Mouse (Mus musculus): ENCODE data around the gene Mzf1. TPM values are rescaled to one million over a fixed set of nuclear protein-coding genes. Genes with fewer than 3 reads are reported as not detected.

Gene Mzf1
- total and polyA plus RNA-seq, 3 experiments, result 0.77 to 2.4 TPM; not detected in 1

- peaks cover 25% of the 10 kb centered on the region for H3K79me2 ChIP-seq (ENCODE audit: control insufficient read depth, insufficient read depth, low read length, poor library complexity)
- peaks cover 0 to 14% of the 10 kb centered on the region in 2 experiments; a peak in 2 of 4 replicates for H3K36me3 ChIP-seq (ENCODE audit: control insufficient read depth in 1 of 2, insufficient read depth in 2 of 2, low read length in 2 of 2)
- peaks cover 5 to 24% of the 10 kb centered on the region in 2 experiments; a peak in 3 of 4 replicates for H3K4me1 ChIP-seq (ENCODE audit: control insufficient read depth in 1 of 2, insufficient read depth in 2 of 2, low read length in 2 of 2)
- TF ChIP-seq E2F4 (IDR thresholded peaks at IDR 0.05; ENCODE audit: borderline replicate concordance, low read depth, low read length) (no peak), MAZ (IDR thresholded peaks at IDR 0.05; ENCODE audit: low read depth, low read length) (peak; percentile 73; the same call in 1 of the 2 replicates), CTCF (IDR thresholded peaks at IDR 0.05 in 2 of 3, conservative IDR thresholded peaks at IDR 0.05 in 1 of 3; ENCODE audit: control insufficient read depth in 1 of 3, insufficient read depth in 1 of 3, low read depth in 2 of 3, low read length in 3 of 3, poor library complexity in 1 of 3, severe bottlenecking in 1 of 3) (no peak), RCOR1 (IDR thresholded peaks at IDR 0.05; ENCODE audit: low read depth, low read length) (no peak), NELFE (IDR thresholded peaks at IDR 0.05; ENCODE audit: low read depth, low read length) (peak; percentile 90), USF2 (IDR thresholded peaks at IDR 0.05; ENCODE audit: borderline replicate concordance in 1 of 2, insufficient read depth in 1 of 2, low read depth in 1 of 2, low read length in 2 of 2) (no peak), ZNF384 (IDR thresholded peaks at IDR 0.05; ENCODE audit: low read depth, low read length) (no peak), GABPA (IDR thresholded peaks at IDR 0.05; ENCODE audit: low read depth, low read length) (no peak), RAD21 (IDR thresholded peaks at IDR 0.05; ENCODE audit: low read depth, low read length) (no peak), TBP (IDR thresholded peaks at IDR 0.05; ENCODE audit: low read depth, low read length) (peak; percentile 58), MYB (IDR thresholded peaks at IDR 0.05; ENCODE audit: low read depth, low read length) (no peak), CHD1 (IDR thresholded peaks at IDR 0.05; ENCODE audit: low read depth, low read length) (no peak), POLR2A (IDR thresholded peaks at IDR 0.05; ENCODE audit: control insufficient read depth in 1 of 2, insufficient read depth in 1 of 2, low read depth in 1 of 2, low read length in 2 of 2, poor library complexity in 1 of 2) (peak; percentile 88 to 93), ZMIZ1 (IDR thresholded peaks at IDR 0.05; ENCODE audit: low read depth, low read length) (peak; percentile 80), BHLHE40 (IDR thresholded peaks at IDR 0.05; ENCODE audit: borderline replicate concordance, low read depth, low read length) (no peak), MAX (IDR thresholded peaks at IDR 0.05; ENCODE audit: low read length) (peak; percentile 67; the same call in 1 of the 2 replicates), ETS1 (IDR thresholded peaks at IDR 0.05; ENCODE audit: low read depth, low read length) (peak; percentile 34; the same call in 1 of the 2 replicates), NRF1 (IDR thresholded peaks at IDR 0.05; ENCODE audit: insufficient read depth, low read depth, low read length, poor library complexity, severe bottlenecking) (peak; percentile 97), EP300 (IDR thresholded peaks at IDR 0.05; ENCODE audit: low read depth in 1 of 2, low read length in 2 of 2) (no peak), GATA1 (IDR thresholded peaks at IDR 0.05; ENCODE audit: low read depth, low read length) (no peak), MAFK (IDR thresholded peaks at IDR 0.05; ENCODE audit: borderline replicate concordance, low read depth, low read length) (no peak), ZC3H11A (IDR thresholded peaks at IDR 0.05; ENCODE audit: low read depth, low read length) (no peak), ZKSCAN1 (IDR thresholded peaks at IDR 0.05; ENCODE audit: low read depth, low read length) (no peak), MXI1 (IDR thresholded peaks at IDR 0.05; ENCODE audit: low read depth, low read length) (peak; percentile 70; the same call in 1 of the 2 replicates), POLR2AphosphoS5 (IDR thresholded peaks at IDR 0.05; ENCODE audit: borderline replicate concordance, low read depth, low read length) (no peak), SMC3 (IDR thresholded peaks at IDR 0.05; ENCODE audit: low read depth, low read length) (no peak), MYC (IDR thresholded peaks at IDR 0.05; ENCODE audit: low read depth, low read length) (0 out of 2 replicates have a peak, but pooled peaks have one; percentile 20), POLR2AphosphoS2 (IDR thresholded peaks at IDR 0.05; ENCODE audit: low read length) (peak; percentile 88), TAL1 (IDR thresholded peaks at IDR 0.05; ENCODE audit: low read length) (no peak), SIN3A (IDR thresholded peaks at IDR 0.05; ENCODE audit: low read length) (peak; percentile 75), JUND (IDR thresholded peaks at IDR 0.05; ENCODE audit: low read depth, low read length) (no peak), UBTF (IDR thresholded peaks at IDR 0.05; ENCODE audit: borderline replicate concordance, insufficient read depth, low read depth, low read length) (0 out of 2 replicates have a peak, but pooled peaks have one; percentile 30), KAT2A (conservative IDR thresholded peaks at IDR 0.05; ENCODE audit: low read depth, low read length) (peak; percentile 60), MEF2A (IDR thresholded peaks at IDR 0.05; ENCODE audit: extremely low read depth, insufficient replicate concordance, low read depth, low read length, poor library complexity, severe bottlenecking) (no peak), CHD2 (IDR thresholded peaks at IDR 0.05; ENCODE audit: low read length) (no peak), USF1 (IDR thresholded peaks at IDR 0.05; ENCODE audit: low read depth, low read length) (no peak)
Measured at GRCm38 (mm10) chr7:13037901-13038555, 16.5 kb downstream of the Mzf1 start, which contains the start of gene Ube2m. Ube2m (minus strand) TSS chr7:13038275.

More at GRCm38 (mm10) chr7:13037901-13038555, 16.5 kb downstream of the Mzf1 start, which contains the start of gene Ube2m:
- H3K9ac ChIP-seq (ENCODE audit: control insufficient read depth, low read depth, low read length, poor library complexity, severe bottlenecking), result peak within 1 kb of the TSS; percentile 98
- H3K9me3 ChIP-seq (replicated peaks; ENCODE audit: insufficient read depth, low read length), result no peaks in the 10 kb centered on the region
- H3K27me3 ChIP-seq (ENCODE audit: control insufficient read depth in 1 of 2, insufficient read depth in 2 of 2, low read length in 2 of 2), result no peaks in the 10 kb centered on the region
- peak within 1 kb of the TSS; percentile 98 for H3K27ac ChIP-seq (ENCODE audit: control insufficient read depth, low read depth, low read length)
- peak; percentile 98 for DNase-seq (ENCODE audit: low read depth, low spot score)
- peak within 1 kb of the TSS; percentile 95 to 97 for H3K4me3 ChIP-seq (ENCODE audit: control insufficient read depth in 1 of 2, insufficient read depth in 1 of 2, low read depth in 2 of 2, low read length in 2 of 2)
